Mouse (Mus musculus) heart, embryonic 13.5 days (tissue): Measurements from ENCODE around the gene Tpr. TPM values are rescaled to one million over a fixed set of nuclear protein-coding genes. Genes with fewer than 3 reads are reported as not detected.
A peak's percentile ranks its signal among the peaks of the same experiment; 100 is the strongest.

Source experiments
- ATAC-seq: fragments of 200-750 bp; cut with Nextera tagmentation; 2 replicates; pipeline ENCODE4 v1.8.0; 2017; ENCODE audit warnings: moderate TSS enrichment; ENCODE audit not compliant: insufficient number of reproducible peaks, low FRiP score, low TSS enrichment; ENCODE audit errors: extremely low read depth
- H3K27ac ChIP-seq: fragments of 300-500 bp; sonication (generic); replicated peaks from 2 replicates; pipeline ENCODE4 v1.5.1; 2015; ENCODE audit warnings: moderate library complexity, mild to moderate bottlenecking, inconsistent platforms
- H3K27me3 ChIP-seq: fragments of 300-500 bp; sonication (generic); replicated peaks from 2 replicates; pipeline ENCODE4 v1.6.1; 2015; ENCODE audit warnings: mild to moderate bottlenecking, inconsistent platforms
- H3K36me3 ChIP-seq: fragments of 300-500 bp; sonication (generic); 2 replicates; pipeline ENCODE4 v1.6.1; 2015; ENCODE audit warnings: mild to moderate bottlenecking, inconsistent platforms
- H3K4me1 ChIP-seq: fragments of 300-500 bp; sonication (generic); 2 replicates; pipeline ENCODE4 v1.6.1; 2015; ENCODE audit warnings: inconsistent platforms
- H3K4me2 ChIP-seq: fragments of 300-500 bp; sonication (generic); 2 replicates; pipeline ENCODE4 v1.6.1; 2015; ENCODE audit warnings: inconsistent platforms, mild to moderate bottlenecking, moderate library complexity
- H3K4me3 ChIP-seq: fragments of 300-500 bp; sonication (generic); 2 replicates; pipeline ENCODE4 v1.5.1; 2015; ENCODE audit warnings: moderate library complexity, mild to moderate bottlenecking, inconsistent platforms
- H3K9ac ChIP-seq: fragments of 300-500 bp; sonication (generic); 2 replicates; pipeline ENCODE4 v1.6.1; 2015; ENCODE audit warnings: inconsistent platforms, mild to moderate bottlenecking, moderate library complexity
- H3K9me3 ChIP-seq: fragments of 300-500 bp; sonication (generic); 2 replicates; pipeline ENCODE4 v1.6.1; 2016; ENCODE audit warnings: inconsistent platforms
- WGBS: fragments of 180-500 bp; shearing (Covaris S2); methylation state at CpG from one replicate; pipeline ENCODE4 v1.1.7; 2015; ENCODE audit warnings: mixed read lengths; 5-methylcytosine and 5-hydroxymethylcytosine counted together
- polyA plus RNA-seq: library from polyadenylated mRNA; unstranded; fragments of >200 nt; fragmentation: Nextera tagmentation; extraction: Ambion mirVana; gene quantifications from 2 replicates; pipeline ENCODE4 v1.2.1, GENCODE M21; 2015

Gene Tpr
- polyA plus RNA-seq: 123 and 124 TPM in 2 replicates

DNA sequence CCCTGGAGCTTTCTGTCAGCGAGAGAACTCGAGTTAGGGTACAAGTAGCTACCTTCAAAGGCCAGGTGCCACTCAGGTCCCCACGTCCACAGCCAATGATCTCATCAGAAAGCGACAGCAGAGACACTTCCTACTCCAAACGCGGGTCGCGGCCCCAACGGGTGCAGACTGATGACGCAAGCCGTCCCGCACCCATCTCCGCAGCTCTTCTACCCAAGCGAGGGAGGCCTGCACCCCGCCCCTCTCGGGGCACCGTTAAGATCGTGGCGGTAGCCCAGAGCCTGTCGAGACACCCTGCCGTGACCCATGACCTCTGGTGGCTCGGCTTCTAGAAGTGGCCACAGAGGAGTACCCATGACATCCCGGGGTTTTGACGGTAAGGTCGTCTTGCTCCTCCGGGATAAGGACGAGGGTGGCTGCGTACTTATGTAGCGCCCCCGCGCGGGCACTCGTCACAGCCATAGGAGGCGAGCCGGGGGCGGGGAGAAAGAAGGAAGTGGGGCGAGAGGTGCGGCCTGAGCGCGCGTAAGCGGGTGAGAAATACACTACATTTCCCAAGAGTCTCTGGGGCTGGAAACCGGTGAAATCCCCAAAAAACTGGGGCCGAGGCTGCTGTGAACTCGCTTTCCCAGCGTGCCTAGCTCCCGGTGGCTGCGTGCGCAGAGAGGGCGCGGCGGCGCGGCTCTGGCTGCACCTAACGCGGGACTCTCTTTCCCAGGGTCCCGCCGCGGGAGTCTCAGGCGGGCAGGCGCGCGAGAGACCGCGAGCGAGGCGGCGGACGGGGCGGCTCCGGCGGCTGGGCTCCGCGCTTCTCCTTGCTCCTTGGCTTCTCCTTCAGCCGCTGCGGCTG is at the start of gene Tpr, which contains the start of gene Odr4:
Gene Tpr (plus strand): TSS at position 201 of the 850 bp plus-strand sequence.
Gene Odr4 (minus strand): TSS at position 443 of the 850 bp plus-strand sequence.
- ATAC-seq: peak; percentile 97
- Histone ChIP-seq H3K4me3 (peak within 1 kb of the TSS; percentile 89), H3K4me1 (peaks cover 13% of the 10 kb centered on the region), H3K9ac (peak within 1 kb of the TSS; percentile 94), H3K27me3 (no peaks in the 10 kb centered on the region), H3K36me3 (peaks cover 48% of the 10 kb centered on the region), H3K9me3 (no peaks in the 10 kb centered on the region), H3K27ac (peak within 1 kb of the TSS; percentile 95), H3K4me2 (peak within 1 kb of the TSS; percentile 78)
- under 1% methylated on average over 74 of the region's 76 CpGs for WGBS

DNA sequence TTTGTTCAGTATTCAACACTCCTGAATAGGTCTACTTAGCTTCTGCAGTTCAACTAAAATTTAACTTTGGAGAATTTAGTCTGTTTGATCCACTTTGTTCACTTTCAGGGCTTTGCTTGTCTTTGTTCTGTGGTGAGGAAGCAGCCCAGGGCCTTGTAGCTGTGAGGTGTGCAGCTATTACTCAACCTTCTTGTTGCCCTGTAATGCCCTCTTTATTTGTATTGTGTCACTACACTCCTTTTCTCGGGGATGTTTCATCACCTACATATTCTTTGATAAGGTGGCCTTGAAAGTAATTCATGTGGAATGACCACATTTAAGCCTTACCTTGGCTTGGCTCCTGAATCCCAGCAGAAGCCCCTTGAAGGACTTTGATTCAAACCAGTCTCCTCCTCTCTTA is 31.8 kb upstream of the Tpr start:
- no peak overlapping the region for H3K27ac ChIP-seq
- ATAC-seq: no peak
- no peak overlapping the region for H3K4me3 ChIP-seq
- peaks cover 49% of the 10 kb centered on the region for H3K36me3 ChIP-seq
- no peaks in the 10 kb centered on the region for H3K9me3 ChIP-seq
- no peaks in the 10 kb centered on the region for H3K4me1 ChIP-seq
- H3K27me3 ChIP-seq: no peaks in the 10 kb centered on the region
- no peak overlapping the region for H3K4me2 ChIP-seq
- H3K9ac ChIP-seq: no peak overlapping the region
- WGBS: 81% methylated on average over 1 of the region's 1 CpGs

DNA sequence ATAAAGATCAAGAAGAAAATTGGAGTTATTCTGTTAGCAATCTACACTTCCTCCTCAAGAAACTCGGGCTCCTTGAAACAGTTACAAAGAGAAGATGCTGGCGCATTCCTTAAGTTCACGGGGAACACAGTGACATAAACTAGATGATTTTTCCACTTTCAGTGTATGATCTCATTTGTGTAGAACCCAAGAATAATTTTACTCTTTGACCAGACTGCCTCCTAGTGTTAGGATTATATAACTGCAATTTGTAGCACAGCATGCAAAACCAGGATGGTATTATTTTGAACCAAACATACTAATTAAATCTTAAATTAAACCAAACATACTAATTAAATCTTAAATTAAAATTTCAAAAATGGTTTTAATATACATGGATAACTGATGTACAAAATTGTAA is 19.7 kb upstream of the Tpr start:
- Histone ChIP-seq H3K4me1 (no peaks in the 10 kb centered on the region), H3K4me2 (no peak overlapping the region), H3K4me3 (no peak overlapping the region), H3K9me3 (no peaks in the 10 kb centered on the region), H3K9ac (no peak overlapping the region), H3K27ac (no peak overlapping the region), H3K27me3 (no peaks in the 10 kb centered on the region), H3K36me3 (peaks cover 51% of the 10 kb centered on the region)
- ATAC-seq: no peak
- 65% methylated on average over 3 of the region's 3 CpGs for WGBS

DNA sequence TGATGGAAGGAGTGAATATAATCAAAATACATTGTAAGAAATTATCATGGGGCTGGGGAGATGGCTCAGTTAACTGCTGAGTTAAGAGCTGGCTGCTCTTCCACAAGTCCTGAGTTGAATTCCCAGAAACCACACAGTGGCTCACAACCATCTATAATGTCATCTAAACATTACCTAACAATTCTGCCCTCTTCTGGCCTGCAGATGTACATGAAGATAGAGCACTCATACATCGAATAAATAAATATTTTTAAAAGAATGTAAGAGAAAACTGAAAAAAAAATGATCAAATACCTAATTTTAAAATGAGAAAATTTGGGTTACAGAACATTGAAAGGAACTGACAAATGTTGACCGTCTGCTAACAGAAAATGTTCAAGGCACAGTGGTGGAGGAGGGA is 18.4 kb upstream of the Tpr start:
- no peak for ATAC-seq
- Histone ChIP-seq H3K27ac (no peak overlapping the region), H3K27me3 (no peaks in the 10 kb centered on the region), H3K4me2 (no peak overlapping the region), H3K9ac (no peak overlapping the region), H3K9me3 (no peaks in the 10 kb centered on the region), H3K4me1 (no peaks in the 10 kb centered on the region), H3K4me3 (no peak overlapping the region), H3K36me3 (peaks cover 53% of the 10 kb centered on the region)
- WGBS: 84% methylated on average over 2 of the region's 2 CpGs

DNA sequence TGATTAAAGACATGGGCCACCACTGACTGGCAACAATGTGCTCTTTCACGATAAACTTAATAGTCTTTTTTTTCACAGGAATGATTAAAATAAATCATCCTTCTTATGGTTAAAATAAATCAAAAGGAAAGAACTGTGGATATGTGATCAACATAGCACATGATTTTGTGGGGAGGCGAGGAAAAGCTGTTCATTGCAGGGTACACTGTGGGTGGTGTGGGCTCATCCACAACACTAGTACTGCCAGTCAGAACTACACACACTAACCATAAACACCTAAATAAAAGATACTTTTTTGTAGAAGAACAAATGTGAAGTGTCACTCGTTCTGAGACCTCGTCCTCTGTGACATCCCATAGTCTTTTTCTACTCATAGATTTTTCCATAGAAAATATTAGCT is 8.5 kb upstream of the Tpr start:
- ATAC-seq: no peak
- H3K27ac ChIP-seq: no peak overlapping the region
- 89% methylated on average over 4 of the region's 4 CpGs for WGBS
- H3K27me3 ChIP-seq: no peaks in the 10 kb centered on the region
- no peaks in the 10 kb centered on the region for H3K4me1 ChIP-seq
- H3K9me3 ChIP-seq: no peaks in the 10 kb centered on the region
- H3K4me2 ChIP-seq: no peak overlapping the region
- H3K36me3 ChIP-seq: peaks cover 79% of the 10 kb centered on the region
- H3K4me3 ChIP-seq: no peak overlapping the region
- H3K9ac ChIP-seq: no peak overlapping the region

DNA sequence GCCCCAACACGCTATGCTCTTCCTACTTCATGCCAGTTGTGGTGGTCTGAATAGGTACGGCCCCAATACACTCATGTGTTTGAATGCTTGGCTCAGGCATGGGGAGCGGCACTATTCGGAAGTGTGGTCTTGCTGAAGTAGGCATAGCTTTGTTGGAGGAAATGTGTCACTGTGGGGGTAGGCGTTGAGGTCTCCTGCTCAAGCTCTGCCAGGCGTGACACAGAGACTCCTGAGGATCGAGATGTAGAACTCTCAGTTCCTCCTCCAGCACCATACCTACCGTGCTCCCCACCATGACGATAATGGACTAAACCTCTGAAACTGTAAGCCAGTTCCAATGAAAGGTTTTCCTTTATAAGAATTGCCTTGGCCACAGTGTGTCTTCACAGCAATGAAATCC is 5.1 kb upstream of the Tpr start:
- H3K9me3 ChIP-seq: no peaks in the 10 kb centered on the region
- no peak overlapping the region for H3K4me3 ChIP-seq
- no peak overlapping the region for H3K9ac ChIP-seq
- no peak for ATAC-seq
- no peak overlapping the region for H3K4me2 ChIP-seq
- peaks cover 7% of the 10 kb centered on the region for H3K4me1 ChIP-seq
- H3K27me3 ChIP-seq: no peaks in the 10 kb centered on the region
- no peak overlapping the region for H3K27ac ChIP-seq
- H3K36me3 ChIP-seq: peaks cover 67% of the 10 kb centered on the region
- 93% methylated on average over 9 of the region's 9 CpGs for whole genome bisulfite sequencing

DNA sequence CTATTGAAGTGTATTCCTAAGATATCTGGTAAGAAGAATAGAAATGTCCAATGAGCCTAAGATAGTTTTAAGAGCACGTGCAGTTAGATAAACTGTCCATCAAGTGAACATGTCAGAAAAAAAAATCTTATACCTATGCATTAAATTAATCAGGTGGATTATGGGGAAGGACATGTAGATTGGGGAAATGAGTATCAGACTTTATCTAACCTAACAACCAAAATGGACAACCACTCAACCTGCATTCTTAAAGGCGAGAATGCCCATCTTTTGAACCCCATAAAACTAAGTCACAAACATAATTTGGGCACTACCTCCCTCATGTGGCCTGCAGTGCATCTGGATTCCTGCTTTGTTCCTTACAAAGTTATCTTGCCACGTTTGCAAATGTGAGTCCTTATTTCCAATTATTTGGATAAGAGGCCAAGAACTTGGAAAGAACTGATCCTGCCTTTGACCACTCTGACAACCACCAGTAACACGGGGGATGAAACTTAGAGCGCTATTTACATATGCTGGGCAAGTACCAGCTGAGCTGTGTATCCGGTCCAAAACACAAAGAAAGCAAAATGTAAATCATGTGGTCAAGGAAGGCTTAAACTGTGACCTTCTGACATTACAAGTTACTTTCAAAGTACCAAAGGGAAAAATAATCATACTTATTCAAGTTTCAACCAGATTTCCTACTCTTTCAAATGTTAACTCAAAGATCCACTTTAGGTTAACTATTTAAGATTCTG is 3.1 kb upstream of the Tpr start:
- no peaks in the 10 kb centered on the region for H3K27me3 ChIP-seq
- H3K4me1 ChIP-seq: peaks cover 9% of the 10 kb centered on the region
- no peak overlapping the region for H3K4me3 ChIP-seq
- 90% methylated on average over 6 of the region's 6 CpGs for WGBS
- no peak overlapping the region for H3K27ac ChIP-seq
- peaks cover 53% of the 10 kb centered on the region for H3K36me3 ChIP-seq
- H3K9me3 ChIP-seq: no peaks in the 10 kb centered on the region
- H3K4me2 ChIP-seq: no peak overlapping the region
- no peak overlapping the region for H3K9ac ChIP-seq
- no peak for ATAC-seq

DNA sequence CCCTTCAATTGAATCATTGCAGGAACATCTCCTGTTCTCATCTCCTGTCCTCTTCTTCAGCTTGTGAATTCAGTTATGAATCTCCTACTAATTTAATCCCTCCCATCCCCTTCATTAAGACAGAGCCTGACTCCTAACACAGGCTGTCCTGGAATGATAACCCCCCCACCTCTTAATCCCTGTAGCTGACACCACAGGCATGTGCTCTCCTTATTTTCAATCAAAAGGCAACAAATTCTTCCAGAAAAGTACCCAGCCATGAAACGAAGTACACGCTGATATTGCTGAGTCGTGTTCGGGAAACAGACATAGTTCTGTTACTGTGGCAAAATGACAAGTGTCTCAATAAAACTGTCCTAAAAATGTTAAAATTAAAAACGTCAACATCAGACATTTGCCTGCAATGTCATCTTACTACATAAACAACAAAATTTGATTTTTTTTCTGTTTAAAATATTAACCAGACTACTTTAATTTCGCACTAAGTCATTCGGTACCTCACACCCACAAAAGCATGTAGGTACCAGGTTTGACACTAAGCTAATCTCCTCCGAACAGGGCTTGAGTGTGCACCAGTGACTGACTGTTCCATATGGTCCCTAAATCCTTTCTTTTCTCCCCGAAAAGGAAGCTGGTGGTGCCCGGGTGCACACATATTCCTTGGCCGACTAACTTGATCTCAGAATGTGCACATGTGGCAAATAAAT is 554 bp upstream of the Tpr start:
- ATAC-seq: 0 out of 2 replicates have a peak, but pooled peaks have one; percentile 1
- Histone ChIP-seq H3K36me3 (peaks cover 49% of the 10 kb centered on the region), H3K4me2 (peak overlapping the region; percentile 78), H3K27me3 (no peaks in the 10 kb centered on the region), H3K4me1 (peaks cover 13% of the 10 kb centered on the region), H3K27ac (peak overlapping the region; percentile 95), H3K4me3 (peak overlapping the region; percentile 89), H3K9me3 (no peaks in the 10 kb centered on the region), H3K9ac (peak overlapping the region; percentile 87)
- WGBS: 18% methylated on average over 11 of the region's 11 CpGs

DNA sequence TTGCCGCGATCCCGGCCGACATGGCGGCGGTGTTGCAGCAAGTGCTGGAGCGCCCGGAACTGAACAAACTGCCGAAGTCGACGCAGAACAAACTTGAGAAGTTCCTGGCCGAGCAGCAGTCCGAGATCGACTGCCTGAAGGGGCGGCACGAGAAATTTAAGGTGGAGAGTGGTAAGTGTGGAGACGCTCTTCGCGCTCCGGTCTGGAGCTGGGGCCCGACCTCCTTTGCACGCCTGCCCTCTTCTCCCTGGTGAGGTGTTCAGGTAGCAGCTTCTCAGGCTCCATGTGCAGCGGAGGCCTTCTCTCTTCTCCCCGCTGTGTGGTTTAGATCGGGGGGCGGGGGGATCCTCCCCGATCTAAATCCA is 832 bp downstream of the Tpr start:
- ATAC-seq: peak; percentile 12
- H3K27ac ChIP-seq: peak overlapping the region; percentile 95
- WGBS: under 1% methylated on average over 27 of the region's 27 CpGs

DNA sequence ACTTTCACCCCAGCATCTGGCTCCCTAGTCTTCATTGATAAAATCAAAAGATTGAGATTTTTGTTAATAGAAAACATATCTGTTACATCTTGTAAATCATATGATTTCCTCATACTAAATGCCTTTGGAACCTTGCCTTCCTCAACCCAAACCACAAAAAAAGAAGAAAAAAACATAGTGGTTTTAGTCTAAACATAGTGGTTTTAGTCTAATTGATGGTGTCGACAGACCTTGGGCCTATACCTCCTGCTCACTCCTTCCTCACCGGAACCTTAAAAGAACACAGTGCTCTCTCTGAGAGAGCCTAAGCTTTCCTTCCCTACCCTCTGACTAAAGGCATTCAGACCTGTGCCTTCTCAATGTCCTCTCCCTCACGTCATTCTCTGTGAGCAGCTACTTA is 3.4 kb downstream of the Tpr start:
- WGBS: 85% methylated on average over 3 of the region's 3 CpGs
- no peak for ATAC-seq
- H3K4me1 ChIP-seq: peaks cover 13% of the 10 kb centered on the region
- H3K27me3 ChIP-seq: no peaks in the 10 kb centered on the region
- H3K4me2 ChIP-seq: no peak overlapping the region
- H3K4me3 ChIP-seq: no peak overlapping the region
- H3K36me3 ChIP-seq: peaks cover 45% of the 10 kb centered on the region
- no peak overlapping the region for H3K27ac ChIP-seq
- no peaks in the 10 kb centered on the region for H3K9me3 ChIP-seq
- no peak overlapping the region for H3K9ac ChIP-seq

More for the DNA sequence above, 832 bp downstream of the Tpr start:
- Histone ChIP-seq H3K4me3 (peak overlapping the region; percentile 89), H3K27me3 (no peaks in the 10 kb centered on the region), H3K9me3 (no peaks in the 10 kb centered on the region), H3K9ac (peak overlapping the region; percentile 94), H3K4me1 (peaks cover 13% of the 10 kb centered on the region), H3K4me2 (peak overlapping the region; percentile 78), H3K36me3 (peaks cover 43% of the 10 kb centered on the region)

DNA sequence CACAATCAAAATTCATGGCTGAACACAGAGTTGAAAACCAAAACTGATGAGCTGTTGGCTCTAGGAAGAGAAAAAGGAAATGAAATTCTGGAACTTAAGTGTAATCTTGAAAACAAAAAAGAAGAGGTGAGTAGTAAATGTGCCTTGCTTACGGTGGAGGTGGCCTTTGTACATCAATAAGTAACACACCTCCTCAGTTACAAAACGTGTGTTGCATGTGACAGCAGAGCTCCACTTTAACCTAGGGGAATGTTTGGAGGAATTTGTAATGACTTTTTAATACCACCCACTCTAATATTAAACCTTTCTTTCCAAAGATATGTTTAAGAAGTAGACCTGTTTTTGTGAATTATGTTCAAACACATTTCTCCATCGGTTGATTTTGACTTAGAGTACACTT is 11.3 kb downstream of the Tpr start:
- Histone ChIP-seq H3K4me3 (no peak overlapping the region), H3K4me1 (no peaks in the 10 kb centered on the region), H3K9me3 (no peaks in the 10 kb centered on the region), H3K27ac (no peak overlapping the region), H3K9ac (no peak overlapping the region), H3K4me2 (no peak overlapping the region), H3K27me3 (no peaks in the 10 kb centered on the region), H3K36me3 (peaks cover 73% of the 10 kb centered on the region)
- ATAC-seq: no peak
- WGBS: 92% methylated on average over 3 of the region's 3 CpGs
